Mouse (Mus musculus) neural tube, embryonic 13.5 days (tissue): ENCODE results near the gene Sparcl1. TPM values are rescaled to one million over a fixed set of nuclear protein-coding genes. Genes with fewer than 3 reads are reported as not detected.

Source experiments
- ATAC-seq: fragments of 200-750 bp; cut with Nextera tagmentation; 2 replicates; pipeline ENCODE4 v1.8.0; 2017; ENCODE audit warnings: low read depth, mild to moderate bottlenecking, moderate TSS enrichment, moderate library complexity
- H3K27ac ChIP-seq: fragments of 300-500 bp; sonication (generic); replicated peaks from 2 replicates; pipeline ENCODE4 v1.5.1; 2015; ENCODE audit warnings: moderate library complexity, mild to moderate bottlenecking, inconsistent platforms
- H3K27me3 ChIP-seq: fragments of 300-500 bp; sonication (generic); 2 replicates; pipeline ENCODE4 v1.6.1; 2015; ENCODE audit warnings: mild to moderate bottlenecking, inconsistent platforms
- H3K36me3 ChIP-seq: fragments of 300-500 bp; sonication (generic); 2 replicates; pipeline ENCODE4 v1.6.1; 2015; ENCODE audit warnings: mild to moderate bottlenecking, inconsistent platforms
- H3K4me1 ChIP-seq: fragments of 300-500 bp; sonication (generic); replicated peaks from 2 replicates; pipeline ENCODE4 v1.6.1; 2015; ENCODE audit warnings: inconsistent platforms
- H3K4me2 ChIP-seq: fragments of 300-500 bp; sonication (generic); 2 replicates; pipeline ENCODE4 v1.6.1; 2015; ENCODE audit warnings: inconsistent platforms, mild to moderate bottlenecking, moderate library complexity
- H3K4me3 ChIP-seq: fragments of 300-500 bp; sonication (generic); 2 replicates; pipeline ENCODE4 v1.5.1; 2015; ENCODE audit warnings: mild to moderate bottlenecking, inconsistent platforms
- H3K9ac ChIP-seq: fragments of 300-500 bp; sonication (generic); 2 replicates; pipeline ENCODE4 v1.6.1; 2015; ENCODE audit warnings: moderate library complexity, mild to moderate bottlenecking, inconsistent platforms
- H3K9me3 ChIP-seq: fragments of 300-500 bp; sonication (generic); 2 replicates; pipeline ENCODE4 v1.6.1; 2016; ENCODE audit warnings: inconsistent platforms
- WGBS: fragments of 180-500 bp; shearing (Covaris S2); methylation state at CpG from one replicate; pipeline ENCODE4 v1.1.7; 2015; 5-methylcytosine and 5-hydroxymethylcytosine counted together
- polyA plus RNA-seq: library from polyadenylated mRNA; unstranded; fragments of >200 nt; fragmentation: Nextera tagmentation; extraction: Ambion mirVana; gene quantifications from 2 replicates; pipeline ENCODE4 v1.2.1, GENCODE M21; 2015

Gene Sparcl1
- polyA plus RNA-seq, 1 experiment from 2014 or later = 200 TPM

GRCm38 (mm10) chr5:104130891-104131290, 17.4 kb upstream of the Sparcl1 start:
- WGBS = 93% methylated on average over 4 of the region's 4 CpGs

GRCm38 (mm10) chr5:104128281-104129031, 14.9 kb upstream of the Sparcl1 start:
- H3K36me3 ChIP-seq = no peaks in the 10 kb centered on the region
- 63% methylated on average over 12 of the region's 12 CpGs for WGBS
- ATAC-seq = no peak; the same call in 1 of the 2 replicates

More at GRCm38 (mm10) chr5:104130891-104131290, 17.4 kb upstream of the Sparcl1 start:
- Histone ChIP-seq H3K4me1 (no peaks in the 10 kb centered on the region), H3K9me3 (no peaks in the 10 kb centered on the region), H3K27ac (no peak overlapping the region), H3K27me3 (no peaks in the 10 kb centered on the region), H3K4me3 (no peak overlapping the region), H3K4me2 (no peak overlapping the region), H3K36me3 (no peaks in the 10 kb centered on the region), H3K9ac (no peak overlapping the region)
- ATAC-seq = no peak

DNA sequence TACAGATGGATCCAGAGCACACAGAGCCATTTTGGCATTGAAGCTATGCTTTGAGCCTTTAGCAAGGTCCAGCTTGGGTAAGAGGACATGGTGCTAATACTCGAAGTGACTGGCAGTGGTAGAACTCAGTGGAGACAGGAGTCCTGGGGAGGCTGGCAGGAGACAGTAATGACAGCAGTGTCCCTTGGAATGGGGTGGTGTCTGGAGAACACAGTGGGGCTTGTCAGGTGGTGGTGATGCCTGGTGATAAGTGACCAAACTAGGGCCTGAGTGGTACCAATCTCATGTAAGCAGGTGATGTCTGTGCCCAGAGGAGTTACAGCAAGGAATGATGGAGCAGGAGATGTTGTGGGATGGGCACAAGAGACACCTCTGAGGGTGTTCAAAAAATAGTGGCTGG, 13.8 kb upstream of the Sparcl1 start:
- Histone ChIP-seq H3K36me3 (no peaks in the 10 kb centered on the region), H3K9ac (no peak overlapping the region), H3K4me1 (no peaks in the 10 kb centered on the region), H3K4me2 (no peak overlapping the region), H3K4me3 (no peak overlapping the region), H3K9me3 (no peaks in the 10 kb centered on the region), H3K27me3 (no peaks in the 10 kb centered on the region), H3K27ac (no peak overlapping the region)
- WGBS = 90% methylated on average over 1 of the region's 1 CpGs
- no peak for ATAC-seq

More at GRCm38 (mm10) chr5:104128281-104129031, 14.9 kb upstream of the Sparcl1 start:
- H3K9me3 ChIP-seq = no peaks in the 10 kb centered on the region
- no peaks in the 10 kb centered on the region for H3K27me3 ChIP-seq
- no peaks in the 10 kb centered on the region for H3K4me1 ChIP-seq
- H3K27ac ChIP-seq = no peak overlapping the region
- H3K4me3 ChIP-seq = no peak overlapping the region
- H3K9ac ChIP-seq = no peak overlapping the region
- H3K4me2 ChIP-seq = no peak overlapping the region

GRCm38 (mm10) chr5:104126561-104127320, 13.2 kb upstream of the Sparcl1 start:
- ATAC-seq = no peak

DNA sequence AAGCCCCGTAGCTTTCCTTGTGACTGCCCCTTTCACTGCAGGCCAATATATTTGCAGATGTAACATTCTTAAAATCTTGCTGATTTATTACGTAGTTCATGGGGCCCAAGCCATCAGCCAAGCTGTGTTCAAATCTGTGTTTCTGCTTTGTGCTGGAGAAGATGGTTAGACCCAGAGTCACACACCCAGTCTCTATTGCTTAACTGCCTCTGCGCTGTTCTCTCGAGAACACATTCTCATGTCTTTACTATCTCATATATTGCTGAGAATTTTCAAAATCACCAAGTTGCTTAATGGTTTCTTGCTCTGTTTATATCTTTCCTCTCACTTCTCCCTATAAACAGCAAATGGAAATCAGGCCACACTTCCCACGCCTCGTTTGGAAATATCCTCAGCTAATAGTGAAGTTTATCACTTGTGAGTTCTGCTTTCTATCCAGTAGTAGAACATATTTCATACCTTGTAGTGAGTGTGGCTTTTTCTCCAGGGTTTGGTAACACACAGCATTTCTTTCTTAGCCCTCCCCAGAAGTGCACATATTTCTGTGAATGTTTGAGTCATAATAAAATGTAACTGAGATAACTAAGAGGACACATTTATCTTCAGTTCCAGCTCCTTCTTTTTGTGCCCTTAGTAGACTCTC, 10.6 kb upstream of the Sparcl1 start:
- 85% methylated on average over 6 of the region's 6 CpGs for WGBS
- no peak overlapping the region for H3K4me3 ChIP-seq
- no peaks in the 10 kb centered on the region for H3K9me3 ChIP-seq
- no peaks in the 10 kb centered on the region for H3K4me1 ChIP-seq
- no peak for ATAC-seq
- H3K27ac ChIP-seq = no peak overlapping the region
- no peaks in the 10 kb centered on the region for H3K36me3 ChIP-seq
- no peak overlapping the region for H3K4me2 ChIP-seq
- no peak overlapping the region for H3K9ac ChIP-seq
- H3K27me3 ChIP-seq = no peaks in the 10 kb centered on the region

More at GRCm38 (mm10) chr5:104126561-104127320, 13.2 kb upstream of the Sparcl1 start:
- H3K9ac ChIP-seq = no peak overlapping the region
- no peaks in the 10 kb centered on the region for H3K4me1 ChIP-seq
- H3K27me3 ChIP-seq = no peaks in the 10 kb centered on the region
- 90% methylated on average over 12 of the region's 12 CpGs for WGBS
- H3K36me3 ChIP-seq = no peaks in the 10 kb centered on the region
- no peak overlapping the region for H3K4me3 ChIP-seq
- no peak overlapping the region for H3K4me2 ChIP-seq
- H3K27ac ChIP-seq = no peak overlapping the region
- H3K9me3 ChIP-seq = no peaks in the 10 kb centered on the region

DNA sequence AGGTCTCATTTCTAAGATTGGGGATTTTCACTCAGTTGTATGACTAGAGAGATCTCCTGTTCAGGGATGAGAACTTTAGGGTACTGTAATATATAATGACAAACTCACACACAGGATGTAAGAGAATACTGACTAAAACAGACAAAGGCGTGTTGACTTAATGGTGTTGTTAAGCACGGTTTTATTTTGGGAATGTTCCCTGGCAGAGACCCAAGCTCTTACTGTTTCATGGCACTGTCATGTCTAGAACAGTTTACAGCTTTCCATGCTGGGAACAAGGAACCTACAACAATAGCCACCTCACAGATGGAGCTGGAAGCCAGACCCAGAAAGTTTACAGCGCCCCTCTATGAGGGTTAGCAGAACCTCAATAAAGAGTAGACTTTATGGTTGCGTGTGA, 2.4 kb upstream of the Sparcl1 start:
- WGBS = 76% methylated on average over 4 of the region's 4 CpGs
- Histone ChIP-seq H3K27me3 (no peaks in the 10 kb centered on the region), H3K4me2 (no peak overlapping the region), H3K4me3 (no peak overlapping the region), H3K36me3 (no peaks in the 10 kb centered on the region), H3K9ac (no peak overlapping the region), H3K4me1 (peaks cover 43% of the 10 kb centered on the region), H3K9me3 (no peaks in the 10 kb centered on the region), H3K27ac (peak overlapping the region; percentile 7)
- ATAC-seq = no peak

GRCm38 (mm10) chr5:104115118-104115517, 1.6 kb upstream of the Sparcl1 start:
- H3K27ac ChIP-seq = peak overlapping the region; percentile 85

GRCm38 (mm10) chr5:104112511-104112910, 1.0 kb downstream of the Sparcl1 start:
- H3K4me1 ChIP-seq = peaks cover 77% of the 10 kb centered on the region
- 3% methylated on average over 5 of the region's 5 CpGs for WGBS
- no peak for ATAC-seq
- no peaks in the 10 kb centered on the region for H3K9me3 ChIP-seq
- H3K4me2 ChIP-seq = peak overlapping the region; percentile 53
- peak overlapping the region; percentile 36 for H3K4me3 ChIP-seq
- peak overlapping the region; percentile 85 for H3K27ac ChIP-seq
- H3K9ac ChIP-seq = peak overlapping the region; percentile 68
- H3K36me3 ChIP-seq = no peaks in the 10 kb centered on the region
- H3K27me3 ChIP-seq = no peaks in the 10 kb centered on the region

More at GRCm38 (mm10) chr5:104115118-104115517, 1.6 kb upstream of the Sparcl1 start:
- H3K4me2 ChIP-seq = peak overlapping the region; percentile 53; the same call in 1 of the 2 replicates
- no peak for ATAC-seq
- no peaks in the 10 kb centered on the region for H3K9me3 ChIP-seq
- H3K27me3 ChIP-seq = no peaks in the 10 kb centered on the region
- WGBS = 41% methylated on average over 14 of the region's 14 CpGs
- no peaks in the 10 kb centered on the region for H3K36me3 ChIP-seq
- no peak overlapping the region for H3K4me3 ChIP-seq
- H3K9ac ChIP-seq = no peak overlapping the region
- peaks cover 51% of the 10 kb centered on the region for H3K4me1 ChIP-seq

GRCm38 (mm10) chr5:104112016-104112415, 1.5 kb downstream of the Sparcl1 start:
- no peaks in the 10 kb centered on the region for H3K36me3 ChIP-seq
- H3K9ac ChIP-seq = peak overlapping the region; percentile 68
- peak overlapping the region; percentile 36 for H3K4me3 ChIP-seq
- 2% methylated on average over 9 of the region's 9 CpGs for WGBS
- peak overlapping the region; percentile 53 for H3K4me2 ChIP-seq
- no peak for ATAC-seq
- H3K27ac ChIP-seq = peak overlapping the region; percentile 85
- no peaks in the 10 kb centered on the region for H3K9me3 ChIP-seq
- peaks cover 80% of the 10 kb centered on the region for H3K4me1 ChIP-seq
- H3K27me3 ChIP-seq = no peaks in the 10 kb centered on the region

DNA sequence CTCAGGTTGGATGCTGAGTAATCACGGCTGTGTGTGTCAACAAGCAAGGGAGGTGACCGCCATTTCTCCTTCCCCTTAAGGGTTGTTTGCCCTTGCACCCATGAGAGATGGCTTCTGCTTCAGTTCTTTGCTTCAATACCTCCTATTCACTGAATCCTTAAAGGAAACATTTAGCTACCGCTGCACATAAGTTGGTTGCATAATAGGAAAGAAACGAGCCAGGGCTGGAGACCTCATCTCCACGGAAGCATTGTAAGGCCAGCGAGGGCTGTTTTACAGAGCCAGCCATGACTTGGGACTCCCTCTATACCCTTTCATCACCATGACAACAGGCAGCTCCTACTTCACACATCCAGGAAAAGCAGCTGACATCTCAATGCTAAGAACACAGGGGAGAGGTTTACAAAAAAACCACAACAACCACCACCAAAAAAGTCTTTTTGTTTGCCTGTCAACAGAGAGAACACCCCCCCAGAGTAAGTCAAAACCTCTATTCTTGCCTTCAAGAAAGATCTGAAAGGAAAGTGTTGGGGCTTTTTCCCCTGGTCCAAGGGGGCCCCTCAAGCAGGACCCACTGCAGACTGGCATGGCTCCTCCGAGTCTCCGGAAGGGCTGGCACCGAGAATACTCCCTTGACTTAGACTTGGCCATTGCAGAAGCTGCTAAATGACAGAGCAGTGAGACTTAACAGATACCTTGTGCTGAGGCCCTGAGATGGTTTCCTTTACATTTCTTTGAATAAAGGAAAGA, 3.2 kb downstream of the Sparcl1 start:
- H3K4me3 ChIP-seq = 0 out of 2 replicates have a peak overlapping the region, but pooled peaks have one; percentile 36
- WGBS = 12% methylated on average over 9 of the region's 9 CpGs
- peaks cover 88% of the 10 kb centered on the region for H3K4me1 ChIP-seq

DNA sequence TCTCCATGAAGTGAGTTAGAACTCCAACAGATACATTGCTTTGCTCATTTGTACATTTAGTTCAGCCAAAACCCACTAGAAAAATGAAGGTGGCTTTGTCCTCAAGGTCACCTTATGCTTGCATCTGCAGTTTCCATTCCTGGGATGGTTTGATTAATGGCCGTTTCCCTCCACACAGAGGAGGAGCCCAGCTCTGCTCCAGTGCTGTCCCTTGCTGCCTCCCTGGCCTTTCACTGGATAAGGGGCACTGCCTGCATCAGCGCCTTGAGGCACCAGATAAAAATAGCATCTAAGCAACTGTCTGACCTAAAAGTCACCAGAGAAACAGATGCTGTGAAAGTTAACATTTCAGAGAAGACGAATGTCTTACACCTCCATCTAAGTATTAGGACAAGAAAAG, 4.0 kb downstream of the Sparcl1 start:
- WGBS = 8% methylated on average over 3 of the region's 3 CpGs
- Histone ChIP-seq H3K27me3 (no peaks in the 10 kb centered on the region), H3K9ac (peak overlapping the region; percentile 61; the same call in 1 of the 2 replicates), H3K4me1 (peaks cover 79% of the 10 kb centered on the region), H3K27ac (peak overlapping the region; percentile 85), H3K4me3 (peak overlapping the region; percentile 29), H3K36me3 (no peaks in the 10 kb centered on the region), H3K9me3 (no peaks in the 10 kb centered on the region), H3K4me2 (peak overlapping the region; percentile 53)
- peak; percentile 45; the same call in 1 of the 2 replicates for ATAC-seq

More for the DNA sequence above, 3.2 kb downstream of the Sparcl1 start:
- Histone ChIP-seq H3K36me3 (no peaks in the 10 kb centered on the region), H3K9ac (peak overlapping the region; percentile 68), H3K9me3 (no peaks in the 10 kb centered on the region), H3K4me2 (peak overlapping the region; percentile 53), H3K27ac (peak overlapping the region; percentile 85), H3K27me3 (no peaks in the 10 kb centered on the region)
- peak; percentile 58 for ATAC-seq
